Mouse (Mus musculus): ENCODE results near the gene Znrf3.

- TF ChIP-seq GATA1 (IDR thresholded peaks at IDR 0.05; ENCODE audit: borderline replicate concordance, low read length) (no peak), FLI1 (IDR thresholded peaks at IDR 0.05; ENCODE audit: low read length) (no peak)
Observed at GRCm38 (mm10) chr11:5252727-5253126, 191.9 kb downstream of the Znrf3 start.

All from megakaryocyte, embryonic 14.5 days (primary cell).